8 mouse cellular contexts compared by ENCODE assay signal in genomic region chr3:38396760-38397614, GRCm38 (mm10).
DNase-seq lines count a peak whose midpoint lies in the region; ATAC-seq and TF ChIP-seq lines count a peak whose summit lies in the region.

No protein-coding gene starts in this region.

- no peaks in the 10 kb centered on the region for H3K36me3 ChIP-seq in liver, embryonic 11.5 days (ENCODE audit: control insufficient read depth, insufficient read depth, low read length)
- no peaks in the 10 kb centered on the region for H3K36me3 ChIP-seq in embryonic facial prominence, embryonic 10.5 days (replicated peaks)
- H3K36me3 ChIP-seq in intestine, postnatal 0 days (ENCODE audit: control insufficient read depth, insufficient read depth), result no peaks in the 10 kb centered on the region

- 12% methylated on average over 20 of the region's 20 CpGs for WGBS in liver, embryonic 11.5 days
- 5% methylated on average over 20 of the region's 20 CpGs for WGBS in embryonic facial prominence, embryonic 10.5 days
- 12% methylated on average over 20 of the region's 20 CpGs for WGBS in intestine, postnatal 0 days
- WGBS in olfactory bulb, adult 2 months, result 17% methylated on average over 20 of the region's 20 CpGs

- H3K4me1 ChIP-seq in liver, embryonic 11.5 days (replicated peaks; ENCODE audit: control insufficient read depth, insufficient read depth, low read length), result no peaks in the 10 kb centered on the region
- H3K4me1 ChIP-seq in embryonic facial prominence, embryonic 10.5 days, result peaks cover 13% of the 10 kb centered on the region
- no peaks in the 10 kb centered on the region for H3K4me1 ChIP-seq in intestine, postnatal 0 days (replicated peaks; ENCODE audit: control insufficient read depth, insufficient read depth, low read length)
- H3K4me1 ChIP-seq in olfactory bulb, adult 2 months (ENCODE audit: control insufficient read depth, insufficient read depth, low read length), result peaks cover 4% of the 10 kb centered on the region; the same call in 1 of the 2 replicates

- ATAC-seq in liver, embryonic 11.5 days (replicated peaks; ENCODE audit: low FRiP score), result no peak
- ATAC-seq in intestine, postnatal 0 days, result no peak
- ATAC-seq in erythroblast, adult 5-6 weeks (replicated peaks; ENCODE audit: low FRiP score, poor library complexity, severe bottlenecking), result no peak

- H3K9me3 ChIP-seq in liver, embryonic 11.5 days (ENCODE audit: control insufficient read depth, low read length), result no peaks in the 10 kb centered on the region
- no peaks in the 10 kb centered on the region for H3K9me3 ChIP-seq in embryonic facial prominence, embryonic 10.5 days
- no peaks in the 10 kb centered on the region for H3K9me3 ChIP-seq in intestine, postnatal 0 days (ENCODE audit: control insufficient read depth)

- H3K27ac ChIP-seq in liver, embryonic 11.5 days (ENCODE audit: low read depth, low read length), result no peak overlapping the region
- no peak overlapping the region for H3K27ac ChIP-seq in embryonic facial prominence, embryonic 10.5 days (replicated peaks)
- no peak overlapping the region for H3K27ac ChIP-seq in intestine, postnatal 0 days (ENCODE audit: low read depth, low read length)
- no peak overlapping the region for H3K27ac ChIP-seq in olfactory bulb, adult 2 months (ENCODE audit: insufficient read depth, low read depth, low read length)

- TF ChIP-seq POLR2A in olfactory bulb, adult 2 months (IDR thresholded peaks at IDR 0.05; ENCODE audit: insufficient read depth, low read depth, low read length), result no peak

- H3K4me2 ChIP-seq in liver, embryonic 11.5 days, result peak overlapping the region; percentile 25
- peak overlapping the region; percentile 44 for H3K4me2 ChIP-seq in intestine, postnatal 0 days (replicated peaks; ENCODE audit: low read depth)

- TF ChIP-seq CTCF in intestine, postnatal 0 days (IDR thresholded peaks at IDR 0.05; ENCODE audit: low read depth), result no peak
- no peak for TF ChIP-seq CTCF in olfactory bulb, adult 2 months (IDR thresholded peaks at IDR 0.05; ENCODE audit: insufficient read depth, low read depth, low read length)

- no peak overlapping the region for H3K4me3 ChIP-seq in liver, embryonic 11.5 days (ENCODE audit: low read depth, low read length)
- peak overlapping the region; percentile 40 for H3K4me3 ChIP-seq in embryonic facial prominence, embryonic 10.5 days
- H3K4me3 ChIP-seq in intestine, postnatal 0 days (ENCODE audit: low read depth, low read length), result peak overlapping the region; percentile 16; the same call in 1 of the 2 replicates
- H3K4me3 ChIP-seq in olfactory bulb, adult 2 months (ENCODE audit: insufficient read depth, low read depth, low read length), result peak overlapping the region; percentile 7; the same call in 1 of the 2 replicates

- no peak overlapping the region for H3K9ac ChIP-seq in liver, embryonic 11.5 days (ENCODE audit: low read depth, low read length)
- H3K9ac ChIP-seq in intestine, postnatal 0 days (ENCODE audit: low read depth, low read length), result no peak overlapping the region

- H3K27me3 ChIP-seq in liver, embryonic 11.5 days (replicated peaks; ENCODE audit: control insufficient read depth, insufficient read depth, low read length), result peaks cover 3% of the 10 kb centered on the region; the same call in 1 of the 2 replicates
- H3K27me3 ChIP-seq in embryonic facial prominence, embryonic 10.5 days (replicated peaks; ENCODE audit: low read depth, poor library complexity, severe bottlenecking), result peaks cover 38% of the 10 kb centered on the region
- H3K27me3 ChIP-seq in intestine, postnatal 0 days (replicated peaks; ENCODE audit: control insufficient read depth, insufficient read depth, low read length), result no peaks in the 10 kb centered on the region

- DNase-seq in liver, embryonic 11.5 days (ENCODE audit: low spot score), result no peak
- no peak for DNase-seq in liver
- DNase-seq in embryonic facial prominence, embryonic 10.5 days (ENCODE audit: low spot score), result peak; percentile 39
- no peak for DNase-seq in ovary, postnatal 36 days (ENCODE audit: low spot score)
- DNase-seq in ovary, postnatal 10 days (ENCODE audit: low spot score), result no peak
